Mouse (Mus musculus): ENCODE measurements around the gene Ak8. TPM values are rescaled to one million over a fixed set of nuclear protein-coding genes. Genes with fewer than 3 reads are reported as not detected.

Ak8 gene
- polyA plus RNA-seq (2015; fragmentation: Illumina TruSeq; extraction: RNeasy Lipid Tissue Mini Kit (QIAGEN cat#74804); ENCODE audit: low read depth, low replicate concordance) = 4.0 TPM

GRCm38 (mm10) chr2:28699361-28700335, at the start of gene Ak8, which contains the start of gene Spaca9:
TSS of gene Ak8 (plus strand) at chr2:28700164.
TSS of gene Spaca9 (minus strand) at chr2:28699727.

DNA sequence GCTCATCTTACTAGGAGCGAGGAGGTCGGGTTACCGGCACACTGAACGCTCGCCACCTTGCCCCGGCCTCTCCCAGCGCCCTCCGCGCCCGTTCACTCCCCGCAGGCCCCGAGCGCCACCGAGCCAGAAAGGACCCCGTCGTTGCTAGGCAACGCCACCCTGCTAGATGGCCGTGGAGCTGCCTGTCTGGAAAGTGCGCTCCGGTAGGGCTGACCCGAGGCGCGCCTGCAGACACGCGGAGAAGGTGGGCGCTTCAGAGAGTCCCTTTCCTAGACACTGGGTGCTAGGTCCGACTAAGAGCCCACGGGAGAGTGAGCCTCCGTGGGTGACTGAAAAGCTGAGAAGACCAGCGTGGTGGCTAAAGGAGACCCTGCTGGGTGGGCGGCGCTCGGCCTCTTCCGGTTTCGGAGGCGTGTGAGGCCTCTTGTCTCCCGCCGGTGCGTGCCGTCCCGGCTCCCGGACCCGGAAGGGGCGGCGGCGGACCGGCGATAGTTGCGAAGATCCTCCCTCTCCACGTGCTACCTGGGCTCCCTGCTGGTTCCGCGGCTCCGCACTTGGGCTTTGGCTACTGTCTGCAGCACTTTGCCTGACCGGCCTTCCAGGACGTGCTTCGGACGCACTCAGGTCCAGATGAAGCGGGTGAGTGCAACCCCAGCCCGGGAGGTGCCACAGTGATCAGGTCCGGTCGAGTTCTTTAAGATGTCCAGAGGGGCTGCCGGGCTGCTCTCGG, 140.4 kb downstream of the Ak8 start, which contains the start of the genes Gtf3c4 and Ddx31:
Gene Gtf3c4 (minus strand): TSS at position 139 of the 730 bp plus-strand sequence.
Gene Ddx31 (plus strand): TSS at position 185 of the 730 bp plus-strand sequence.

Other genes starting within 250 kb of the Ak8 start
- gene 1700007K13Rik, start 233.8 kb upstream of the Ak8 start, polyA plus RNA-seq (2015; fragmentation: Illumina TruSeq; extraction: RNeasy Lipid Tissue Mini Kit (QIAGEN cat#74804); ENCODE audit: low read depth, low replicate concordance) = 7.3 TPM
- 33.7 TPM for gene Mrps2, start 232.1 kb upstream of the Ak8 start, polyA plus RNA-seq (2015; fragmentation: Illumina TruSeq; extraction: RNeasy Lipid Tissue Mini Kit (QIAGEN cat#74804); ENCODE audit: low read depth, low replicate concordance)
- 0.64 TPM for gene Gbgt1, start 203.3 kb upstream of the Ak8 start, polyA plus RNA-seq (2015; fragmentation: Illumina TruSeq; extraction: RNeasy Lipid Tissue Mini Kit (QIAGEN cat#74804); ENCODE audit: low read depth, low replicate concordance)
- not detected for gene Gm10134, start 194.1 kb upstream of the Ak8 start, polyA plus RNA-seq (2015; fragmentation: Illumina TruSeq; extraction: RNeasy Lipid Tissue Mini Kit (QIAGEN cat#74804); ENCODE audit: low read depth, low replicate concordance)
- 54.0 TPM for gene Ralgds, start 187.0 kb upstream of the Ak8 start, polyA plus RNA-seq (2015; fragmentation: Illumina TruSeq; extraction: RNeasy Lipid Tissue Mini Kit (QIAGEN cat#74804); ENCODE audit: low read depth, low replicate concordance)
- gene Cel, start 136.8 kb upstream of the Ak8 start, polyA plus RNA-seq (2015; fragmentation: Illumina TruSeq; extraction: RNeasy Lipid Tissue Mini Kit (QIAGEN cat#74804); ENCODE audit: low read depth, low replicate concordance) = not detected
- 17.9 TPM for gene Gtf3c5, start 116.4 kb upstream of the Ak8 start, polyA plus RNA-seq (2015; fragmentation: Illumina TruSeq; extraction: RNeasy Lipid Tissue Mini Kit (QIAGEN cat#74804); ENCODE audit: low read depth, low replicate concordance)
- not detected for gene Gfi1b, start 78.2 kb upstream of the Ak8 start, polyA plus RNA-seq (2015; fragmentation: Illumina TruSeq; extraction: RNeasy Lipid Tissue Mini Kit (QIAGEN cat#74804); ENCODE audit: low read depth, low replicate concordance)
- gene Tsc1, start 58.9 kb upstream of the Ak8 start, polyA plus RNA-seq (2015; fragmentation: Illumina TruSeq; extraction: RNeasy Lipid Tissue Mini Kit (QIAGEN cat#74804); ENCODE audit: low read depth, low replicate concordance) = 26.9 TPM
- gene Spaca9, start 437 bp upstream of the Ak8 start, polyA plus RNA-seq (2015; fragmentation: Illumina TruSeq; extraction: RNeasy Lipid Tissue Mini Kit (QIAGEN cat#74804); ENCODE audit: low read depth, low replicate concordance) = 1.4 TPM
- 18.3 TPM for gene Gtf3c4, start 140.2 kb downstream of the Ak8 start, polyA plus RNA-seq (2015; fragmentation: Illumina TruSeq; extraction: RNeasy Lipid Tissue Mini Kit (QIAGEN cat#74804); ENCODE audit: low read depth, low replicate concordance)
- 7.0 TPM for gene Ddx31, start 140.2 kb downstream of the Ak8 start, polyA plus RNA-seq (2015; fragmentation: Illumina TruSeq; extraction: RNeasy Lipid Tissue Mini Kit (QIAGEN cat#74804); ENCODE audit: low read depth, low replicate concordance)
- 1.6 TPM for gene Barhl1, start 216.5 kb downstream of the Ak8 start, polyA plus RNA-seq (2015; fragmentation: Illumina TruSeq; extraction: RNeasy Lipid Tissue Mini Kit (QIAGEN cat#74804); ENCODE audit: low read depth, low replicate concordance)

Data from brain, adult 10 weeks (tissue).